Mouse (Mus musculus): ENCODE measurements at regions not wholly inside any gene's neighbourhood (a gene's known extent, or its start where the extent isn't known, plus 50 kb on each side); places are given as distances from the start of the nearest gene placed in this dataset. TPM values are rescaled to one million over a fixed set of nuclear protein-coding genes. Genes with fewer than 3 reads are reported as not detected.

- H3K4me3 ChIP-seq: no peak overlapping the region
- 41% methylated on average over 3 of the region's 3 CpGs for WGBS
- H3K27me3 ChIP-seq: no peaks in the 10 kb centered on the region
- no peak overlapping the region for H3K27ac ChIP-seq (replicated peaks)
- no peak for ATAC-seq (ENCODE audit: low FRiP score, low read depth)
- no peaks in the 10 kb centered on the region for H3K9me3 ChIP-seq
- no peaks in the 10 kb centered on the region for H3K4me1 ChIP-seq (replicated peaks)
- no peak overlapping the region for H3K9ac ChIP-seq
- no peaks in the 10 kb centered on the region for H3K36me3 ChIP-seq
- H3K4me2 ChIP-seq: no peak overlapping the region
These were observed 64.8 kb upstream of the Ccdc85a start for GRCm38 (mm10) chr11:28648916-28649315.

DNA sequence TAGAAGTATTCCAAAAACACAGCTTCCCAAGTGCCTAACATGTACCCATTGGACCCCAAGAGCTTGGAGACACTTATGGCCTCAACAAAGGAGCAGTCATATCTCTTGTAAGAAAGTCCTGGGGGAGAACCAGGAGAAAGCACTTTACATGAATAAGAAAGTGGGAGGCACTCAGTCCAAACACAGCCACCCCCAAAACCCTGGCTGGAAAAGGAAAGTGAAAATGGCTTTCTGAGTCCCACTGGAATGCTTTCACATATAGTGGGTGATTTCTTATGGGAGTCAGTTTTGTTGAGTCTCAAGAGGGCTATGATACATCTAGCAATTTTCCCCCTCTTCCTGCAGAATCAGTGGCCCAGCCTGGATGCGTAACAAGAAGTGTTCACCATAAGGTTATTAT is 55.0 kb upstream of the Ccdc85a start:
- Histone ChIP-seq H3K4me3 (no peak overlapping the region), H3K36me3 (no peaks in the 10 kb centered on the region), H3K27me3 (no peaks in the 10 kb centered on the region), H3K27ac (replicated peaks) (no peak overlapping the region), H3K9ac (no peak overlapping the region), H3K4me2 (no peak overlapping the region), H3K4me1 (replicated peaks) (no peaks in the 10 kb centered on the region), H3K9me3 (no peaks in the 10 kb centered on the region)
- WGBS: 94% methylated on average over 1 of the region's 1 CpGs
- ATAC-seq (ENCODE audit: low FRiP score, low read depth): no peak

GRCm38 (mm10) chr11:28636752-28637151 is 52.6 kb upstream of the Ccdc85a start:
- no peak overlapping the region for H3K4me3 ChIP-seq
- ATAC-seq (ENCODE audit: low FRiP score, low read depth): no peak
- no peak overlapping the region for H3K4me2 ChIP-seq
- H3K27me3 ChIP-seq: no peaks in the 10 kb centered on the region
- no peaks in the 10 kb centered on the region for H3K9me3 ChIP-seq
- no peaks in the 10 kb centered on the region for H3K4me1 ChIP-seq (replicated peaks)
- no peak overlapping the region for H3K9ac ChIP-seq
- H3K36me3 ChIP-seq: no peaks in the 10 kb centered on the region
- no peak overlapping the region for H3K27ac ChIP-seq (replicated peaks)
- 44% methylated on average over 3 of the region's 3 CpGs for WGBS

MicroRNA genes in the stretch of these regions (microRNA counts, 519-probe panel; counts per million panel counts)
- microRNA mmu-miR-216a (2,372 counts per million, percentile 32 among the panel's probes with 10 or more counts), microRNA mmu-miR-216b (2,824 counts per million, percentile 54 among the panel's probes with 10 or more counts), microRNA mmu-miR-217 (not detected)

Small RNA genes lying in the stretch of these regions (microRNA-seq; reads per million reads assigned to microRNA genes)
- 75.6 reads per million, percentile 48 among the genes with 10 or more reads in this experiment for gene Mir216a
- gene Mir216b: not detected
- gene Mir216c: not detected
- gene Mir217: 469 reads per million, percentile 70 among the genes with 10 or more reads in this experiment

Measured in hindbrain, embryonic 15.5 days (tissue).